Mouse (Mus musculus) intestine, embryonic 16.5 days (tissue): ENCODE data around the gene Nf2. TPM values are rescaled to one million over a fixed set of nuclear protein-coding genes. Genes with fewer than 3 reads are reported as not detected.

ENCODE experiments used
- ATAC-seq: fragments of 200-750 bp; cut with Nextera tagmentation; 2 replicates; pipeline ENCODE4 v1.8.0; 2017; ENCODE audit warnings: moderate TSS enrichment, moderate library complexity
- H3K27ac ChIP-seq: fragments of 300-500 bp; sonication (generic); 2 replicates; pipeline ENCODE4 v1.5.1; 2014; ENCODE audit warnings: mild to moderate bottlenecking, low read length
- H3K27me3 ChIP-seq: fragments of 300-500 bp; sonication (generic); replicated peaks from 2 replicates; pipeline ENCODE4 v1.6.1; 2014; ENCODE audit warnings: low read length, control low read depth, mixed read lengths; ENCODE audit not compliant: control insufficient read depth, insufficient read depth
- H3K36me3 ChIP-seq: fragments of 300-500 bp; sonication (generic); 2 replicates; pipeline ENCODE4 v1.6.1; 2014; ENCODE audit warnings: low read length, control low read depth; ENCODE audit not compliant: control insufficient read depth, insufficient read depth
- H3K4me1 ChIP-seq: fragments of 300-500 bp; sonication (generic); 2 replicates; pipeline ENCODE4 v1.6.1; 2014; ENCODE audit warnings: low read length, control low read depth, mixed read lengths; ENCODE audit not compliant: control insufficient read depth, insufficient read depth
- H3K4me2 ChIP-seq: fragments of 300-500 bp; sonication (generic); 2 replicates; pipeline ENCODE4 v1.6.1; 2014; ENCODE audit warnings: low read depth, low read length, control low read depth
- H3K4me3 ChIP-seq: fragments of 300-500 bp; sonication (generic); 2 replicates; pipeline ENCODE4 v1.5.1; 2014; ENCODE audit warnings: mild to moderate bottlenecking, low read length
- H3K9ac ChIP-seq: fragments of 300-500 bp; sonication (generic); 2 replicates; pipeline ENCODE4 v1.6.1; 2014; ENCODE audit warnings: low read depth, low read length
- H3K9me3 ChIP-seq: fragments of 300-500 bp; sonication (generic); 2 replicates; pipeline ENCODE4 v1.6.1; 2016; ENCODE audit warnings: low read length, control low read depth; ENCODE audit not compliant: control insufficient read depth
- WGBS: fragments of 180-500 bp; shearing (Covaris S2); extraction: QIAGEN DNeasy Blood & Tissue Kit; methylation state at CpG from one replicate; pipeline ENCODE4 v1.1.7; 2014; 5-methylcytosine and 5-hydroxymethylcytosine counted together
- polyA plus RNA-seq: library from polyadenylated mRNA; unstranded; fragments of >200 nt; fragmentation: Nextera tagmentation; extraction: Ambion mirVana; gene quantifications from 2 replicates; pipeline ENCODE4 v1.2.1, GENCODE M21; 2015

The Nf2 gene
- polyA plus RNA-seq, 1 experiment from 2014 or later = 38.0 TPM

DNA sequence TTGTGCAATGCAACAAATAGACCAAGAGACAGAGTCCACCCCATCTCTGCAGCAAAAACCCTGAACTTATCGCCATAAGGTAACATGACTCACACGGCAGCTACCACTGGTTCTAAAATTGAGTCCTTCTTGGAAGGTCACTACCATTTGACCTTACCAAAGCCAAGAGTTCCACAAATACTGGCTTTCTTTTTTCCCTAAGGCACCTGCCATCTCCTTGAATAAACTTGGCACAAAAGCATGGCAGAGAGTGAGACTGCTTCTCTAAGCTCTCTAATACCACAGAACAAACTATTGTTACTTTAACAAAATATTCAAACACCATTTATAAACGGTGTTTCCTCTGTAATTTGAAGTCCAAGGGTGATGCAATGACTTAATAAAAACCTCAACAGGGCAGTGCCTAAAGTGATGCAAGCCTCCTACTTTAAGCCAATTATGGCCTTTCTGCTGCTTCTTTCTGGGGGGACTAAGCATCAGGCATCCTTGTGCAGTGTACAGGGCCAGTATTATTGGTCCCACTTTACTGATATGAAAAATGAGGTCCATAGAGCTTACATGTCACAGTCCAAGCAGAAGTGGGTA is 8.3 kb downstream of the Nf2 start:
- H3K27me3 ChIP-seq = no peaks in the 10 kb centered on the region
- H3K4me2 ChIP-seq = no peak overlapping the region
- H3K9ac ChIP-seq = no peak overlapping the region
- ATAC-seq = no peak
- H3K9me3 ChIP-seq = no peaks in the 10 kb centered on the region
- no peak overlapping the region for H3K27ac ChIP-seq
- H3K36me3 ChIP-seq = no peaks in the 10 kb centered on the region
- H3K4me1 ChIP-seq = no peaks in the 10 kb centered on the region
- WGBS = 87% methylated on average over 3 of the region's 3 CpGs
- H3K4me3 ChIP-seq = no peak overlapping the region

DNA sequence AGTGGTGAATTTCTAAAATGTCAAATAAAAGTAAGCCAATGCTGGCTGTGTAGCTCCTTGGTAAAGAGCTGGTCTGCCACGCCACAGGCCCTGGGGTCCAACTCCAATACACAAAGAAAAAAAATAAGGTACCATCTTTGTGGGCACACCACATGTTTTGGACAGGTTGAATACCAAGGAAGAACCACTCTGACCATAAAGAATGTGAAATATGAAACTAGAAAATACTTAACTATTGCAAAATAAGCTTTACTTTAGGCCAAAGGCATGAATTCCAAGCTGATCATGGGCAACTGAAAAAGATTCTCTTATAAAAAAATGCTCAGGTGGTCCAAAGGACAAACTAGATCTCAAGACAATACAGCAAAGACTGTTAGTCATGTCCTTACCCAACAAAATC is 11.1 kb downstream of the Nf2 start:
- WGBS = 88% methylated on average over 1 of the region's 1 CpGs

DNA sequence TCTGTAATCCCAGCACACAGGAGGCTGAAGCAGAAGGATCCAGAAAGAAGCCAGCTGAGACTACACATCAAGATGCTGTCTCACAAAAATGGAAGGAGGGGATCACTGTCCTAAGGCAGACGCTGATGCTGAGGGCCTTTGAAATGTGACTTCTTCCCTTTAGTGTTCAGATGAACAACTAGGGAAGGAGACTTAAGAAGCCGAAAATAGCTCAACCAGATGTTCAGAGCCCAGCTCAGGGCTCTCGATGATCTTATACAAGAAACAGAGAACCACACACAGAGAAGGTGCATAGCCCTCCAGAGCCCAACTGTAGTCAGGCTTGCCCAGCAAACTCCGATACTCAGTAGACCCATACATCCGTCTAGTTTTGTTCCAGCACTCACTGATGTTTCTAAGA is 12.0 kb downstream of the Nf2 start:
- peaks cover 6% of the 10 kb centered on the region; the same call in 1 of the 2 replicates for H3K4me1 ChIP-seq
- H3K9me3 ChIP-seq = no peaks in the 10 kb centered on the region
- H3K4me3 ChIP-seq = no peak overlapping the region
- no peaks in the 10 kb centered on the region for H3K36me3 ChIP-seq
- H3K4me2 ChIP-seq = no peak overlapping the region
- no peak overlapping the region for H3K9ac ChIP-seq
- H3K27ac ChIP-seq = no peak overlapping the region
- 76% methylated on average over 5 of the region's 5 CpGs for WGBS
- H3K27me3 ChIP-seq = no peaks in the 10 kb centered on the region
- no peak for ATAC-seq

More for the DNA sequence above, 11.1 kb downstream of the Nf2 start:
- Histone ChIP-seq H3K9ac (no peak overlapping the region), H3K4me2 (no peak overlapping the region), H3K4me1 (peaks cover 6% of the 10 kb centered on the region; the same call in 1 of the 2 replicates), H3K4me3 (no peak overlapping the region), H3K27ac (no peak overlapping the region), H3K9me3 (no peaks in the 10 kb centered on the region), H3K36me3 (no peaks in the 10 kb centered on the region), H3K27me3 (no peaks in the 10 kb centered on the region)
- no peak for ATAC-seq

DNA sequence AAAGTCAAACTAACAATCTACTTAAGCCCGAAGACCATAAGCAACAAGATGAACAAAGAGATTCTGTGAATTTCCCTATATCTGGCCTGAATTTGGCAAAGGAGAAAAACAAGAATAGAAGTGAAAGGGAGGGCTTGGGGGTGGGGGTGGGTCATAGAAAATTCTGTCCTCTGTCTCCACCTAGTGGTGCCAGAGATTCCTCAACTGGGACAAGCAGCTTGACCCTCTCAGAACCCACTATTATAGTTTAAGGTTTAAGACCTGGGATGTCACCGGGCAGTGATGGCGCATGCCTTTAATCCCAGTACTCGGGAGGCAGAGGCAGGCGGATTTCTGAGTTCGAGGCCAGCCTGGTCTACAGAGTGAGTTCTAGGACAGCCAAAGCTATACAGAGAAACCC is 12.6 kb downstream of the Nf2 start:
- H3K27ac ChIP-seq = no peak overlapping the region
- WGBS = 56% methylated on average over 6 of the region's 6 CpGs
- no peaks in the 10 kb centered on the region for H3K9me3 ChIP-seq

DNA sequence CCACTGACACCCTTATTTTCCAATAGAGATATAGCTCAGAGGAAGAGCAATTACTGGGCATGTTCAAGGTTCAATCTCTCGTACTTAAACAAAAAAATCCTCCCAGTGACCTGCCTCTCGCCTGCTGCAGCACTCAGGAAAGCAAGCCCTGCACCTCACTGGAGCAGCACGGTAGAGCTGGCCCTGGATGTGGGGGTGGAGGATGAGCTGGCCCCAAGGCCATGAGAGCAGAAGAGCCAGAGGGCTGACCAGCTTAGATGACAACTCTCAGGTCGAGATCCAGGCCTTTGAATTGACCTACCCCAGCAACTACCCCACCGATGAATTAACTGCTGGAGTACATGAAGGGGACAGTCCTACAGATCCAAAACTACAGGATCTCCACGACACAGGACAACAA is 13.9 kb downstream of the Nf2 start:
- WGBS = 65% methylated on average over 6 of the region's 6 CpGs
- Histone ChIP-seq H3K36me3 (no peaks in the 10 kb centered on the region), H3K4me3 (no peak overlapping the region), H3K27ac (no peak overlapping the region), H3K9ac (no peak overlapping the region), H3K4me1 (peaks cover 6% of the 10 kb centered on the region; the same call in 1 of the 2 replicates), H3K9me3 (no peaks in the 10 kb centered on the region), H3K4me2 (no peak overlapping the region), H3K27me3 (no peaks in the 10 kb centered on the region)
- ATAC-seq = no peak

More for the DNA sequence above, 12.6 kb downstream of the Nf2 start:
- Histone ChIP-seq H3K36me3 (no peaks in the 10 kb centered on the region), H3K9ac (no peak overlapping the region), H3K27me3 (no peaks in the 10 kb centered on the region), H3K4me2 (no peak overlapping the region), H3K4me3 (no peak overlapping the region), H3K4me1 (peaks cover 6% of the 10 kb centered on the region; the same call in 1 of the 2 replicates)
- no peak for ATAC-seq

DNA sequence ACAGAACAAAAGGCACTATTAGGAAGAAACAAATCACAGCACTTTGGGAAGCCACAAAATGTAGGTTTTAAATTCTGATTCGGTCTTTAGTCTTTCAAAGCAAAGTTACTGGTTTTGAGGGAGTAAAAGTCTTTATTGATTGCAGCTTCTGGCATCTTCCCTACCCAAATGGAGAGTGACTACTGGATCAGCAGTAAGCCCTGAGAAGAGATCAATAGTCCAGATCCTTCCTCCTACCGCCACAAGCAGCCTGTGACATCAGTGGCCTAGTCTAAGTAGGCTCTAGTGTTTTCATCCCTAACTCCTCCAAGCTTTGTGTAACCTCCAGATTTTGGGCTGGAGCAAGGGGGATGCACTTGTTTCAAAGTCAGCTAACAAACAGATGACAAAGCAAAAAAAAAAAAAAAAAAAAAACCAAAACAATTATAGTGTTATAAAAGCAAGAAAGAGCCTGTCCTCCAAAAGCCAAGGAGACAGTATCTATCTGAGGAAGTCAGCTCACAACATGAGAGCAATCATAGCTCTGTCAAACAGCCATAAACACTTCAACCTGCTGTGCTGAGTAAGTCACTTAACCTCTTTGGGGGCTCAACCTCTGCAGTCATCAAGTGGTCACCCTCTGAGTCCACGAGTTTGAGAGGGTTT is 15.9 kb downstream of the Nf2 start:
- H3K4me3 ChIP-seq = no peak overlapping the region
- H3K9me3 ChIP-seq = no peaks in the 10 kb centered on the region
- H3K36me3 ChIP-seq = no peaks in the 10 kb centered on the region
- peaks cover 13% of the 10 kb centered on the region; the same call in 1 of the 2 replicates for H3K4me1 ChIP-seq
- H3K9ac ChIP-seq = no peak overlapping the region
- no peak overlapping the region for H3K4me2 ChIP-seq
- 64% methylated on average over 3 of the region's 3 CpGs for WGBS
- no peaks in the 10 kb centered on the region for H3K27me3 ChIP-seq
- no peak for ATAC-seq
- no peak overlapping the region for H3K27ac ChIP-seq

DNA sequence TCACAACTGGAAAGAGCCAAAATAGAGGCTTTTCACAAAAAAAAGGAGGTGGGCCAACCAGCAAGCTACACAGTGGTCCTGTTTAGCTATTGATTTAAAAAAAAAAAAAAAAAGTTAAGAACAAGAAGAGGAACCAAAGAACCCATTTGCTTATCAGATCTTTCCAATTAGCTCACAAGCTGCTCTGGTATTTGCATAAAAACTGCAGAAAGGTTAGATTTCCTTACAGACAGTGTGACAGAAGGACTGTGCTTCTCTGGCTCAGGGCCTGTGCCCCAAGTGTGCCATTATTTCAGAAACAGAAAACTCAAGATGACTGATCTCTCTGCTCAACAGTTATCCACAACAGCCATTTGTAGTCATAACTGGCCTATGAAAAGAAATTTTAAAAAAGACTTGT is 18.3 kb downstream of the Nf2 start:
- Histone ChIP-seq H3K4me3 (no peak overlapping the region), H3K36me3 (no peaks in the 10 kb centered on the region), H3K9me3 (no peaks in the 10 kb centered on the region), H3K27ac (no peak overlapping the region), H3K4me2 (no peak overlapping the region), H3K27me3 (no peaks in the 10 kb centered on the region), H3K9ac (no peak overlapping the region), H3K4me1 (peaks cover 13% of the 10 kb centered on the region; the same call in 1 of the 2 replicates)
- no peak for ATAC-seq

DNA sequence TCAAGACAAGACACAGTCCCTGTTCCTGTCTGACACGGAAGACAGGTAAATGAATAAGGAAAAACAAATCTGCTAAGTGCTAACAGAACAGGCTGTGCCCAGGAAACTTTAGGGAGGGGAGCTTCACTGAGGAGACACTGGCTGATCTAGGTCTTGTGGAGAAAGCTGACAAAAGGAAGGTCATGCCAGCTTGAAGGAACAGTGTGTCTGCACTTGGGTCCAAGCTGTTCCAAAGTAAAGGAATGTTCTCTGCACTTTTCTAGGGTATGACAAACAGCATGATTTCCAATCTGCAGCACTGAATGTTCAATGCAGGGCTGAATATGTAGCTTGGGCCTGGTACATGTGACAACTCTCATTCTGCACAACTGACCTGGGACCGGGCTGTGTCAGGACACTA is 21.4 kb downstream of the Nf2 start:
- 71% methylated on average over 2 of the region's 2 CpGs for WGBS
- Histone ChIP-seq H3K27ac (no peak overlapping the region), H3K4me3 (no peak overlapping the region), H3K27me3 (no peaks in the 10 kb centered on the region), H3K9me3 (no peaks in the 10 kb centered on the region), H3K9ac (no peak overlapping the region), H3K36me3 (no peaks in the 10 kb centered on the region), H3K4me2 (no peak overlapping the region), H3K4me1 (peaks cover 17% of the 10 kb centered on the region; the same call in 1 of the 2 replicates)
- ATAC-seq = no peak

DNA sequence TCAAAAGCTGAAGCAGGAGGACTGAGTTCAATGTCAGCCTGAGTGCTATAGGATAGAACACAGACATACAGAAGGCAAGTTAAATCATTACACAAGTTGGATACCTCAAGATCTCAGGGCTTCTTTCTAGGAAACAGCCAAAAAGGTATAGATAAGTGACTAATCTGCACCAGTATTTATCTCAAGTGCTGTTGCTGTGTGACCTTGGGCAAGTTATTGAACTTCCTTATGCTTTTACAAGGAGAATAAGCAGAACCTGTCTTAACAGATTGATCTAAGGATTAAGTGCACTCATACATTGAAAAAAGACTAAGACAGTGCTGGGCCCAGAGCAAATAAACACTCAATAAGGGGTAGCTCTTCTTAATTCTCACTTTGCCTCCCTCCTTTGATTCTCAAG is 22.0 kb downstream of the Nf2 start:
- no peak overlapping the region for H3K27ac ChIP-seq
- H3K9me3 ChIP-seq = no peaks in the 10 kb centered on the region
- no peak overlapping the region for H3K9ac ChIP-seq
- H3K4me1 ChIP-seq = peaks cover 17% of the 10 kb centered on the region; the same call in 1 of the 2 replicates
- H3K4me2 ChIP-seq = no peak overlapping the region
- no peaks in the 10 kb centered on the region for H3K27me3 ChIP-seq
- H3K4me3 ChIP-seq = no peak overlapping the region
- ATAC-seq = no peak
- H3K36me3 ChIP-seq = no peaks in the 10 kb centered on the region
